Mouse (Mus musculus) myocyte (in vitro differentiated cells): ENCODE measurements around the gene Ibtk. TPM values are rescaled to one million over a fixed set of nuclear protein-coding genes. Genes with fewer than 3 reads are reported as not detected.
A peak's percentile ranks its signal among the peaks of the same experiment; 100 is the strongest.

Experiments used
- H3K27me3 ChIP-seq: one replicate; pipeline ENCODE4 v1.6.1; 2011; ENCODE audit not compliant: control insufficient read depth, insufficient read depth, insufficient read length
- H3K36me3 ChIP-seq: one replicate; pipeline ENCODE4 v1.6.1; 2011; ENCODE audit not compliant: control insufficient read depth, insufficient read depth
- H3K4me2 ChIP-seq: one replicate; pipeline ENCODE4 v1.6.1; 2011; ENCODE audit warnings: low read depth, control low read depth
- H3K4me3 ChIP-seq: one replicate; pipeline ENCODE4 v1.5.1; 2011; ENCODE audit warnings: mild to moderate bottlenecking, control low read depth, moderate library complexity
- H3K79me2 ChIP-seq: one replicate; pipeline ENCODE4 v1.6.1; 2011; ENCODE audit not compliant: control insufficient read depth, insufficient read depth
- H3ac ChIP-seq: one replicate; pipeline ENCODE4 v1.6.1; 2011; ENCODE audit not compliant: control insufficient read depth, insufficient read length
- CEBPB ChIP-seq: IDR thresholded peaks from 2 replicates; pipeline ENCODE4 v1.6.1; 2011; ENCODE audit warnings: mild to moderate bottlenecking, moderate library complexity; ENCODE audit not compliant: poor library complexity, insufficient read depth, severe bottlenecking
- E2F4 ChIP-seq: IDR thresholded peaks from one replicate; pipeline ENCODE4 v1.6.1; 2011; ENCODE audit warnings: mild to moderate bottlenecking, control low read depth, moderate library complexity; ENCODE audit not compliant: insufficient read depth
- MAX ChIP-seq: IDR thresholded peaks from one replicate; pipeline ENCODE4 v1.6.1; 2011; ENCODE audit warnings: low read depth, mild to moderate bottlenecking, control low read depth
- MYOD1 ChIP-seq, 3 experiments: IDR thresholded peaks; one replicate each; pipeline ENCODE4 v1.6.1; 2011; ENCODE audit warnings: control low read depth in 2 of 3, low read depth in 2 of 3, mild to moderate bottlenecking in 2 of 3, moderate library complexity in 1 of 3; ENCODE audit not compliant: insufficient read length in 2 of 3, control insufficient read depth in 1 of 3
- MYOG ChIP-seq, 3 experiments: IDR thresholded peaks; one replicate each; pipeline ENCODE4 v1.6.1; 2011; ENCODE audit warnings: control low read depth in 2 of 3, low read depth in 2 of 3, mild to moderate bottlenecking in 2 of 3; ENCODE audit not compliant: insufficient read length in 2 of 3, control insufficient read depth in 1 of 3, insufficient read depth in 1 of 3
- POLR2A ChIP-seq: IDR thresholded peaks from one replicate; pipeline ENCODE4 v1.6.1; 2011; ENCODE audit warnings: low read depth, mild to moderate bottlenecking, control low read depth, moderate library complexity; ENCODE audit not compliant: insufficient read length
- POLR2AphosphoS2 ChIP-seq: IDR thresholded peaks from one replicate; pipeline ENCODE4 v1.6.1; 2011; ENCODE audit warnings: low read depth, control low read depth; ENCODE audit not compliant: insufficient read length
- REST ChIP-seq: IDR thresholded peaks from one replicate; pipeline ENCODE4 v1.6.1; 2011; ENCODE audit warnings: mild to moderate bottlenecking, control low read depth, moderate library complexity; ENCODE audit not compliant: insufficient read depth, insufficient read length
- SRF ChIP-seq: IDR thresholded peaks from one replicate; pipeline ENCODE4 v1.6.1; 2011; ENCODE audit warnings: low read depth; ENCODE audit not compliant: control insufficient read depth, insufficient read length
- TCF12 ChIP-seq: IDR thresholded peaks from one replicate; pipeline ENCODE4 v1.6.1; 2011; ENCODE audit warnings: mild to moderate bottlenecking, control low read depth; ENCODE audit not compliant: poor library complexity, insufficient read depth, severe bottlenecking
- TCF3 ChIP-seq: IDR thresholded peaks from one replicate; pipeline ENCODE4 v1.6.1; 2011; ENCODE audit warnings: low read depth, control low read depth; ENCODE audit not compliant: insufficient read length
- USF1 ChIP-seq: IDR thresholded peaks from one replicate; pipeline ENCODE4 v1.6.1; 2011; ENCODE audit warnings: low read depth, mild to moderate bottlenecking, control low read depth, moderate library complexity
- polyA plus RNA-seq: library from polyadenylated mRNA; unstranded; fragments of >200 nt; fragmentation: generic; extraction: Trizol; gene quantifications from one replicate; pipeline ENCODE4 v1.2.1, GENCODE M21; 2012; ENCODE audit warnings: missing spikeins

The Ibtk gene
- polyA plus RNA-seq, 1 experiment: 13.5 TPM

DNA sequence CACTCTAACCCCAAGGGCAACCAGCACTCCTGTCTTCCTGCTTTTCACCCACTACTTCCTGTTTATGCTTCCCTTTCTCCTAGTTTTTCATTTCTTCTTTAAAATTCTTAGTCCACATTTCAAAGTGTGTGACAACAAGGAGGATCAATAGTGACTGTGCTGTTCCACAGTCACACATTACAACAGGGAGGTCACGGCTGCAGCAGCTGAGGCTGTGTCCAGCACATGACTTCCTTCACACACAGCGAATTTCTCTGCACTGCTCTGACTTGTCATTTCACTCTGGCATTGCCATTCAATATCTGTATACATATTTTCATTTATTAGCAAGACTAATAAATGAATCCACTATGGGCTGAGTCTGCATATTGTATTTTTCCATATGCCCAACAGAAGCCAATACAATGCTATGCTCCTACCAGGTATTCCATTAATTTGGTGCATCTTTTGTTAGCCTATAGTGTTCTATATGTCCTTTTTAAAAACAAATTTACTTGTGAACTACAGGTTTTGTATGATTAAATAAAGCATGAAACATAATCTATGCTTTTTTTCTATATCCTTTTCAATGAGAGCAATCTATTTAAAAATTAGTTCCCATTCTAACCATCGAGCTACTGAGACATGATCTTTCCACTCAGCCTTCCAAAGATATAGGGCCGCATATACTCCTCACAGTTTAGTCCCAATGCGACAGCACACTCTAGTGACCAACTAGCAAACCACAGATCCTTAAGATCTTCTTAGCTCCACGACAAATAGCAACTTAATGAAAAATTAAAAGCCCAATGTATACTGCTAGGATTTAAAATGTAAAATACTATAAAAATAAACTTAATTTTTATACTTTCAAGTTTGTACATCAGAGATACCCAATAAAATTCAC lies 55.7 kb downstream of the Ibtk start:
- H3K4me2 ChIP-seq: no peak overlapping the region
- H3K79me2 ChIP-seq: peaks cover 5% of the 10 kb centered on the region
- TF ChIP-seq REST (no peak), POLR2AphosphoS2 (no peak), E2F4 (no peak), TCF12 (no peak), POLR2A (no peak), SRF (no peak), CEBPB (no peak), MYOD1 (IDR thresholded peaks at IDR 0.05; ENCODE audit: control insufficient read depth in 1 of 3, insufficient read length in 2 of 3, low read depth in 2 of 3) (no peak), USF1 (no peak), MAX (no peak), TCF3 (no peak), MYOG (IDR thresholded peaks at IDR 0.05; ENCODE audit: control insufficient read depth in 1 of 3, insufficient read depth in 1 of 3, insufficient read length in 2 of 3, low read depth in 2 of 3) (no peak)
- H3K36me3 ChIP-seq: peaks cover 56% of the 10 kb centered on the region
- no peak overlapping the region for H3ac ChIP-seq
- H3K27me3 ChIP-seq: no peaks in the 10 kb centered on the region
- H3K4me3 ChIP-seq: no peak overlapping the region

DNA sequence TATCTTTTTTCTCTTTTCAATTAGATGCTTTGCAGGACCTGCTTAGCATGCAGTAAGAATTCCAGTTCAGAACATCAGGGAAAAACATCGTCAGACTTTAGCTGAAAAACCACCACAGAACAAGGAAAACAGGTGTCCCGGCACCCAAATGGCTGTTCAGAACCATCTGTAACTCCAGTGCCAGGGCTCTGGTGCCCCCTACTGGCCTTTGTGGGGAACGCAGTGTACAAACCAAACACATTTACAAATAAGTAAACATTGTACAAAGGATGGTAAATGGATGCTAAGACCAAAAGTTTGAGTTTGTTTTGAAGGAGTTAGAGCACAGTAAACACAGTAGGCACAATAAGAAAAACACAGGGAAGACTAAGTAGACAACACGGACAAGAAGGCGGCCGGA lies 64.1 kb downstream of the Ibtk start:
- H3K4me3 ChIP-seq: no peak overlapping the region

DNA sequence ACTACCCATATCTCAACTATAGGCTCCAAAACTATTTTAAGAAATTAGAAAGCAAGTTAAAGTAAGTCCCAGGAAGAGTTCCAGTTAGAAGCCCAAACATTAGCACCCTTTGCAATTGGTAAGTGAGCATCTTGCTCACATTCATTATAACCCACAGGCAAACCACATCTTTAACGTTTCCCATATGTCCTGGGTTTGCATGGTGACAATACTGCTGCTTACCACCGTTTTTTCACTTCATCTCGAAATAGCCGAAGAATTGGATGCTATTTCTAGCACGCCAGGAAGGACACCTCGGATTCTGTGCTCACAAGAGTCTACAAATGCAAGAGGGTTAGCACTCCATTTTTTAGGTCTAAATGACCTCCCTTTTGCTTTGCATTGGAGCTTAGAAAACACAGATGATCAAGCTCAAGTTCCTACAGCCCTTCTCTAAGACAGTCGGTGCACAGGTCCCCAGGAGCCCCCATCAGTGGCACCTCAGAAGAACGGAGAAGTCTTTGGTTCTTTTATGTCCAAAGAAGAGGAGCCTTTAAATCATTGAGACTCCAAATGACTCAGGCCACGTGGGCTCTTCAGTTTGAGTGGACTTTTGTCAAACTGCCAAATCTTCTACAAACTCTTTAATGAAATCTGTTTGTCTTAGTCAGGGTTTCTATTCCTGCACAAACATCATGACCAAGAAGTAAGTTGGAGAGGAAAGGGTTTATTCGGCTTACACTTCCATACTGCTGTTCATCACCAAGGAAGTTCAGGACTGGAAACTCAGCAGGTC lies 73.8 kb downstream of the Ibtk start:
- Histone ChIP-seq H3ac (no peak overlapping the region), H3K4me3 (no peak overlapping the region), H3K79me2 (no peaks in the 10 kb centered on the region), H3K4me2 (no peak overlapping the region), H3K36me3 (no peaks in the 10 kb centered on the region), H3K27me3 (no peaks in the 10 kb centered on the region)
- TF ChIP-seq REST: no peak
- TF ChIP-seq POLR2A: no peak
- TF ChIP-seq POLR2AphosphoS2: no peak
- TF ChIP-seq USF1: peak; percentile 42

More for the DNA sequence above, 64.1 kb downstream of the Ibtk start:
- Histone ChIP-seq H3K4me2 (no peak overlapping the region), H3ac (no peak overlapping the region), H3K79me2 (no peaks in the 10 kb centered on the region), H3K27me3 (no peaks in the 10 kb centered on the region), H3K36me3 (peaks cover 27% of the 10 kb centered on the region)
- TF ChIP-seq MYOG (IDR thresholded peaks at IDR 0.05; ENCODE audit: control insufficient read depth in 1 of 3, insufficient read depth in 1 of 3, insufficient read length in 2 of 3, low read depth in 2 of 3) (no peak), SRF (no peak), MAX (no peak), TCF12 (no peak), POLR2A (no peak)

DNA sequence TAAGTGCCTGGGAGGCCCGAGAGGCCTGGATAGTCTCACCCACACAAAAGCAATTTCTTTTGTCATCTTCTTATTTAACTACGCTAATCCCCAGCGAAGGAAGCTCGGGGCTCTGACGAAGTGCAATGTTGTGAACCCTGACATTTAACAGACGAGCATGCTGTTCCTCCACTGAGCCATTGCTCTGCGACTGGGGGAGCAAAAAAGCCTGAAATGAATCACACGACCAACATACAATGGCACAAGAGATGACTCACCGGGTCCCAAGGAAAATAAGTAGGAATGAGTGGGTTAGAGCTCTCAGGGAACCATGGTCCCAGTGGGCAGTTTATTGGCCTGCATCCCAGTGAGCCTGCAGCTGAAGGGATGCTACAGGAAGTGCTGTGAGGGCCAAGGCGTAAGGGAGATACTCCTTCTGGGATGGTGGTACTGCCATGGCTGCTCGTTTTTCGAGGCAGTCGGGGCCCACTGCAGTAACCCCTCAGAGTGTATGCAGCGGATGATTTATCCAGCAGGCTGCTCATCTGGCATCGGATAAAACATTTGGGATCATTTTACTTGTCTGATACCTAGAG lies 75.1 kb downstream of the Ibtk start:
- Histone ChIP-seq H3K4me2 (peak overlapping the region; percentile 54), H3K27me3 (no peaks in the 10 kb centered on the region)
- TF ChIP-seq POLR2AphosphoS2 (no peak), TCF3 (no peak), MAX (no peak), TCF12 (no peak), REST (no peak), POLR2A (no peak), SRF (no peak), USF1 (no peak), E2F4 (no peak), MYOG (IDR thresholded peaks at IDR 0.05; ENCODE audit: control insufficient read depth in 1 of 3, insufficient read depth in 1 of 3, insufficient read length in 2 of 3, low read depth in 2 of 3) (no peak), CEBPB (no peak)

More for the DNA sequence above, 75.1 kb downstream of the Ibtk start:
- Histone ChIP-seq H3K79me2 (no peaks in the 10 kb centered on the region), H3K4me3 (no peak overlapping the region), H3K36me3 (no peaks in the 10 kb centered on the region), H3ac (no peak overlapping the region)
